Mouse (Mus musculus) C2C12 (cell line): ENCODE measurements at regions not wholly inside any gene's neighbourhood (a gene's known extent, or its start where the extent isn't known, plus 50 kb on each side); places are given as distances from the start of the nearest gene placed in this dataset.

Source experiments
- H3K27me3 ChIP-seq: one replicate; pipeline ENCODE4 v1.6.1; 2011; ENCODE audit not compliant: control insufficient read depth, insufficient read depth, insufficient read length
- H3K36me3 ChIP-seq: one replicate; pipeline ENCODE4 v1.6.1; 2011; ENCODE audit not compliant: control insufficient read depth, insufficient read depth
- H3K4me3 ChIP-seq: one replicate; pipeline ENCODE4 v1.5.1; 2011; ENCODE audit warnings: mild to moderate bottlenecking, control low read depth; ENCODE audit not compliant: poor library complexity, insufficient read depth, severe bottlenecking
- H3K79me2 ChIP-seq: one replicate; pipeline ENCODE4 v1.6.1; 2011; ENCODE audit not compliant: control insufficient read depth, insufficient read depth
- H3K79me3 ChIP-seq: one replicate; pipeline ENCODE4 v1.6.1; 2011; ENCODE audit warnings: low read depth, control low read depth
- H3ac ChIP-seq: one replicate; pipeline ENCODE3; 2011; ENCODE audit warnings: low read depth; ENCODE audit not compliant: control insufficient read depth, insufficient read length
- CEBPB ChIP-seq: IDR thresholded peaks from one replicate; pipeline ENCODE4 v1.6.1; 2011; ENCODE audit warnings: low read depth, mild to moderate bottlenecking, control low read depth, moderate library complexity
- CTCF ChIP-seq: IDR thresholded peaks from one replicate; pipeline ENCODE4 v1.5.1; 2011; ENCODE audit not compliant: control insufficient read depth, insufficient read depth, insufficient read length
- FOSL1 ChIP-seq: IDR thresholded peaks from one replicate; pipeline ENCODE4 v1.8.0; 2011; ENCODE audit warnings: mild to moderate bottlenecking, low read length; ENCODE audit not compliant: poor library complexity, insufficient read depth, severe bottlenecking
- MAX ChIP-seq: IDR thresholded peaks from one replicate; pipeline ENCODE4 v1.6.1; 2011; ENCODE audit warnings: mild to moderate bottlenecking, control low read depth
- MYOD1 ChIP-seq: IDR thresholded peaks from one replicate; pipeline ENCODE4 v1.6.1; 2011; ENCODE audit warnings: low read depth; ENCODE audit not compliant: control insufficient read depth, insufficient read length
- MYOG ChIP-seq: IDR thresholded peaks from one replicate; pipeline ENCODE4 v1.6.1; 2011; ENCODE audit not compliant: control insufficient read depth, insufficient read length; ENCODE audit errors: extremely low read depth
- USF1 ChIP-seq: IDR thresholded peaks from one replicate; pipeline ENCODE4 v1.6.1; 2011; ENCODE audit warnings: low read depth, mild to moderate bottlenecking, control low read depth, moderate library complexity

GRCm38 (mm10) chr3:101749841-101750240, 98.9 kb downstream of the Mab21l3 start:
- TF ChIP-seq MAX (no peak), MYOG (no peak), MYOD1 (no peak), USF1 (no peak), CTCF (no peak), FOSL1 (no peak), CEBPB (no peak)
- Histone ChIP-seq H3K4me3 (no peak overlapping the region), H3K27me3 (no peaks in the 10 kb centered on the region), H3K79me3 (no peaks in the 10 kb centered on the region), H3K36me3 (no peaks in the 10 kb centered on the region), H3K79me2 (no peaks in the 10 kb centered on the region), H3ac (no peak overlapping the region)

- Histone ChIP-seq H3K36me3 (no peaks in the 10 kb centered on the region), H3K4me3 (no peak overlapping the region), H3K79me2 (no peaks in the 10 kb centered on the region), H3ac (no peak overlapping the region), H3K79me3 (no peaks in the 10 kb centered on the region), H3K27me3 (no peaks in the 10 kb centered on the region)
- TF ChIP-seq CTCF (no peak), USF1 (no peak), CEBPB (no peak)
Observed at GRCm38 (mm10) chr3:101749031-101749632, 99.6 kb downstream of the Mab21l3 start.

- no peaks in the 10 kb centered on the region for H3K36me3 ChIP-seq
- H3ac ChIP-seq: no peak overlapping the region
- TF ChIP-seq MYOD1 (no peak), CEBPB (no peak), CTCF (no peak), MAX (no peak), FOSL1 (no peak), MYOG (no peak), USF1 (no peak)
- H3K79me2 ChIP-seq: no peaks in the 10 kb centered on the region
- H3K4me3 ChIP-seq: no peak overlapping the region
- no peaks in the 10 kb centered on the region for H3K79me3 ChIP-seq
- no peaks in the 10 kb centered on the region for H3K27me3 ChIP-seq
Observed at GRCm38 (mm10) chr3:101748186-101748585, 100.6 kb downstream of the Mab21l3 start.

GRCm38 (mm10) chr3:101740906-101741305, 107.9 kb downstream of the Mab21l3 start:
- H3K27me3 ChIP-seq: no peaks in the 10 kb centered on the region
- H3ac ChIP-seq: no peak overlapping the region
- H3K79me3 ChIP-seq: no peaks in the 10 kb centered on the region
- no peaks in the 10 kb centered on the region for H3K79me2 ChIP-seq
- no peak overlapping the region for H3K4me3 ChIP-seq
- TF ChIP-seq MAX (no peak), CTCF (no peak), MYOG (no peak), USF1 (no peak), FOSL1 (no peak), CEBPB (no peak)
- no peaks in the 10 kb centered on the region for H3K36me3 ChIP-seq

GRCm38 (mm10) chr3:101737197-101737596, 111.6 kb downstream of the Mab21l3 start:
- Histone ChIP-seq H3K4me3 (no peak overlapping the region), H3K36me3 (no peaks in the 10 kb centered on the region), H3K27me3 (no peaks in the 10 kb centered on the region), H3K79me2 (no peaks in the 10 kb centered on the region), H3K79me3 (no peaks in the 10 kb centered on the region), H3ac (no peak overlapping the region)
- no peak for TF ChIP-seq MYOG
- no peak for TF ChIP-seq MAX

- Histone ChIP-seq H3K36me3 (no peaks in the 10 kb centered on the region), H3K4me3 (no peak overlapping the region), H3K27me3 (no peaks in the 10 kb centered on the region), H3K79me3 (no peaks in the 10 kb centered on the region), H3ac (no peak overlapping the region), H3K79me2 (no peaks in the 10 kb centered on the region)
- TF ChIP-seq CTCF (no peak), USF1 (no peak), MYOG (no peak), CEBPB (no peak), FOSL1 (no peak), MYOD1 (no peak), MAX (no peak)
Observed at GRCm38 (mm10) chr3:101729044-101729443, 119.7 kb downstream of the Mab21l3 start.
